In the genomic region with DNA sequence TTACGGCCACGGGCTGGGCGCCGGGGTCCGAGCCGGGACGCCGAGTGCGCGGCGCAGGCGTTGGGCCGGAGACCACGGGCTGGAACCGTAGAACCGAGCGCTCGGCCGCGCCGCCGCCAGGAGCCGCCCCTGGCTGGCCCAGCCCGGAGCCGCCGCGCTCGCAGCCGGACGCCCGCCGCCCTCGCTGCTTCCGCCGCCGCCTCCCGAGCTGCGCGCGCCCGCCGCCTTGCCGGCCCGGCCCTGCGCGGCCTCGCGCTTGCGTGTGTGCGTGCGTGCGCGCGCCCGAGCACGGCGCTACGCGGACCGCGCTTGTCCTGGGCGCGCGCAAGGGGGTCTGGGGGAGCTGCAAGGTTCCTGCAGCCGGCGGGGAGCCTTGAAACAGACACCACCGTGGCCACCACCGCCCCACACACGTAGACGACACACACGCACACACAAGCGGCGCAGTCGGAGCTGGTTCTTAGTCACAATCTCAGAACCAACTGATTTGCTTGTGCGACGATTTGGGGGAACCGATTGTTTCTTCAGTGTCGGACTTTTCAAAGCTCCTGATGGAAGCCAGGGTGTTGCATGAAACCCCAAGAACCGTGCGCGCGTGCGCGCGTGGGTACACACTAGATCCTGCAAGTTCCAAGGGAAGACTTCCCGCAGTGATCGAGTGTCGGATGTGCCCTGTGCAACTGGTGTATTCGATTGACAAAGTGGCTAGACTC, we compare ENCODE assay signal across 8 mouse cellular contexts. TPM values are rescaled to one million over a fixed set of nuclear protein-coding genes. Genes with fewer than 3 reads are reported as not detected.
DNase-seq lines count a peak whose midpoint lies in the region; ATAC-seq and TF ChIP-seq lines count a peak whose summit lies in the region.

Gene Smurf1, minus strand, starts transcription at position 209 of the 713 bp plus-strand sequence.

- H3K9me3 ChIP-seq in embryonic facial prominence, embryonic 14.5 days (ENCODE audit: control insufficient read depth, low read length) = no peaks in the 10 kb centered on the region
- no peaks in the 10 kb centered on the region for H3K9me3 ChIP-seq in heart, embryonic 11.5 days (replicated peaks; ENCODE audit: control insufficient read depth, low read length)
- H3K9me3 ChIP-seq in kidney, embryonic 15.5 days (replicated peaks) = no peaks in the 10 kb centered on the region

- peak within 1 kb of the TSS; percentile 94 for H3K9ac ChIP-seq in embryonic facial prominence, embryonic 14.5 days (ENCODE audit: low read depth, low read length)
- peak within 1 kb of the TSS; percentile 91 for H3K9ac ChIP-seq in heart, embryonic 11.5 days (ENCODE audit: low read depth, low read length)
- H3K9ac ChIP-seq in kidney, embryonic 15.5 days = peak within 1 kb of the TSS; percentile 88
- H3K9ac ChIP-seq in liver, adult 2 months (ENCODE audit: low read depth, low read length) = peak within 1 kb of the TSS; percentile 96

- peak; percentile 82 for ATAC-seq in embryonic facial prominence, embryonic 14.5 days (ENCODE audit: low read depth)
- ATAC-seq in heart, embryonic 11.5 days (replicated peaks; ENCODE audit: insufficient number of reproducible peaks, low FRiP score, low TSS enrichment) = peak; percentile 57
- peak; percentile 76 for ATAC-seq in kidney, embryonic 15.5 days (replicated peaks; ENCODE audit: low FRiP score)
- ATAC-seq in monocyte, adult 5-6 weeks (replicated peaks; ENCODE audit: insufficient number of reproducible peaks, low FRiP score, low TSS enrichment, poor library complexity, severe bottlenecking) = 0 out of 2 replicates have a peak, but pooled peaks have one; percentile 14

- H3K27me3 ChIP-seq in embryonic facial prominence, embryonic 14.5 days (replicated peaks; ENCODE audit: control insufficient read depth, insufficient read depth, low read length) = no peaks in the 10 kb centered on the region
- peaks cover 7% of the 10 kb centered on the region; the same call in 1 of the 2 replicates for H3K27me3 ChIP-seq in heart, embryonic 11.5 days (ENCODE audit: control insufficient read depth, insufficient read depth, low read length)
- H3K27me3 ChIP-seq in kidney, embryonic 15.5 days = no peaks in the 10 kb centered on the region; the same call in 1 of the 2 replicates
- H3K27me3 ChIP-seq in liver, adult 2 months (ENCODE audit: control insufficient read depth, insufficient read depth, low read length) = no peaks in the 10 kb centered on the region

- DNase-seq in A20 (ENCODE audit: low read depth, low spot score) = peak; percentile 91
- peak; percentile 87 to 94 for DNase-seq in adrenal gland, postnatal 36 days
- DNase-seq in embryonic facial prominence, embryonic 14.5 days (ENCODE audit: low spot score) = peak; percentile 97
- peak; percentile 49 for DNase-seq in liver, adult 2 months (ENCODE audit: extremely low read depth, low read depth, low spot score)
- peak; percentile 79 to 82 for DNase-seq in spleen, postnatal 36 days (ENCODE audit: low spot score in 2 of 2)

- TF ChIP-seq POLR2A in liver, adult 2 months (IDR thresholded peaks at IDR 0.05; ENCODE audit: extremely low read depth, insufficient read depth, low read length) = peak; percentile 54; the same call in 1 of the 2 replicates

- no peaks in the 10 kb centered on the region for H3K36me3 ChIP-seq in embryonic facial prominence, embryonic 14.5 days (ENCODE audit: control insufficient read depth, insufficient read depth, low read length)
- no peaks in the 10 kb centered on the region for H3K36me3 ChIP-seq in heart, embryonic 11.5 days (ENCODE audit: control insufficient read depth, insufficient read depth, low read length)
- H3K36me3 ChIP-seq in kidney, embryonic 15.5 days = no peaks in the 10 kb centered on the region
- H3K36me3 ChIP-seq in liver, adult 2 months (ENCODE audit: control insufficient read depth, insufficient read depth, low read length) = no peaks in the 10 kb centered on the region

- WGBS in embryonic facial prominence, embryonic 14.5 days = under 1% methylated on average over 28 of the region's 89 CpGs
- under 1% methylated on average over 62 of the region's 89 CpGs for WGBS in heart, embryonic 11.5 days (ENCODE audit: insufficient replicate concordance)
- under 1% methylated on average over 67 of the region's 89 CpGs for WGBS in kidney, embryonic 15.5 days
- 3% methylated on average over 88 of the region's 89 CpGs for WGBS in liver, adult 2 months

- H3K4me2 ChIP-seq in embryonic facial prominence, embryonic 14.5 days (ENCODE audit: low read depth, low read length) = peak within 1 kb of the TSS; percentile 89
- H3K4me2 ChIP-seq in heart, embryonic 11.5 days = peak within 1 kb of the TSS; percentile 75
- peak within 1 kb of the TSS; percentile 76 for H3K4me2 ChIP-seq in kidney, embryonic 15.5 days

- peaks cover 19% of the 10 kb centered on the region for H3K4me1 ChIP-seq in embryonic facial prominence, embryonic 14.5 days (ENCODE audit: control insufficient read depth, insufficient read depth, low read length)
- peaks cover 12% of the 10 kb centered on the region; the same call in 1 of the 2 replicates for H3K4me1 ChIP-seq in heart, embryonic 11.5 days (ENCODE audit: control insufficient read depth, insufficient read depth, low read length)
- peaks cover 41% of the 10 kb centered on the region for H3K4me1 ChIP-seq in kidney, embryonic 15.5 days
- H3K4me1 ChIP-seq in liver, adult 2 months (ENCODE audit: control insufficient read depth, insufficient read depth, low read length) = no peaks in the 10 kb centered on the region; the same call in 1 of the 2 replicates

- H3K4me3 ChIP-seq in embryonic facial prominence, embryonic 14.5 days (ENCODE audit: low read depth, low read length) = peak within 1 kb of the TSS; percentile 96
- H3K4me3 ChIP-seq in heart, embryonic 11.5 days (ENCODE audit: low read depth, low read length) = peak within 1 kb of the TSS; percentile 90
- peak within 1 kb of the TSS; percentile 93 for H3K4me3 ChIP-seq in kidney, embryonic 15.5 days (replicated peaks)
- H3K4me3 ChIP-seq in liver, adult 2 months (ENCODE audit: insufficient read depth, low read depth, low read length) = peak within 1 kb of the TSS; percentile 96

- H3K27ac ChIP-seq in embryonic facial prominence, embryonic 14.5 days (replicated peaks; ENCODE audit: low read depth, low read length) = peak within 1 kb of the TSS; percentile 92
- H3K27ac ChIP-seq in heart, embryonic 11.5 days (ENCODE audit: low read depth, low read length) = peak within 1 kb of the TSS; percentile 94
- H3K27ac ChIP-seq in kidney, embryonic 15.5 days = peak within 1 kb of the TSS; percentile 96
- peak within 1 kb of the TSS; percentile 75 for H3K27ac ChIP-seq in liver, adult 2 months (replicated peaks; ENCODE audit: insufficient read depth, low read depth, low read length)

- H3K79me2 ChIP-seq in liver, adult 2 months (ENCODE audit: control insufficient read depth, insufficient read depth, low read length) = peaks cover 10% of the 10 kb centered on the region; the same call in 1 of the 2 replicates

- TF ChIP-seq CTCF in liver, adult 2 months (IDR thresholded peaks at IDR 0.05; ENCODE audit: low read depth, low read length) = no peak

RNA-seq across cellular contexts. Expression of gene Smurf1, which starts in this region (rescaled TPM):
- total RNA-seq in adrenal gland, postnatal 36 days (2021) = 10 to 100 TPM; 18.6 to 24.8 TPM
- 19.9 and 21.1 TPM in 2 replicates for polyA plus RNA-seq in embryonic facial prominence, embryonic 14.5 days (2014; fragmentation: Nextera tagmentation; extraction: Ambion mirVana)
- 14.3 and 15.7 TPM in 2 replicates for polyA plus RNA-seq in heart, embryonic 11.5 days (2014; fragmentation: Nextera tagmentation; extraction: Ambion mirVana)
- 14.0 and 15.4 TPM in 2 replicates for polyA plus RNA-seq in kidney, embryonic 15.5 days (2015; fragmentation: Nextera tagmentation; extraction: Ambion mirVana)
- 5.2 and 6.0 TPM in 2 replicates for total RNA-seq in liver, adult 2 months (2014; rRNA removed)
- polyA plus RNA-seq in liver, adult 2 months (2012; rRNA removed) = 6.7 and 8.6 TPM in 2 replicates
- total RNA-seq in monocyte, adult 5-6 weeks (2017) = 11.8 to 23.2 TPM (median 17.6 TPM) in 3 replicates

Comparison
In these comparisons a context has a peak if more than half of its experiments do, and no peak if none do; other contexts are left out.
1. Peak in every context shown above with its lines: DNase-seq, ATAC-seq, H3K4me3 ChIP-seq and H3K27ac ChIP-seq.
2. ATAC-seq: peak in every context shown above with its lines; median percentile 82 in embryonic facial prominence, embryonic 14.5 days; 76 in kidney, embryonic 15.5 days; 57 in heart, embryonic 11.5 days; 14 in monocyte, adult 5-6 weeks.